Mouse (Mus musculus): Measurements from ENCODE around the gene Fads2. TPM values are rescaled to one million over a fixed set of nuclear protein-coding genes. Genes with fewer than 3 reads are reported as not detected.

Fads2 gene
- total RNA-seq, 2 experiments from 2014 or later: 344 to 595 TPM

GRCm38 (mm10) chr19:10041388-10042148, 60.0 kb downstream of the Fads2 start, which contains the start of gene Fads3:
TSS of gene Fads3 (plus strand) at chr19:10041569.
- peak; percentile 86 for DNase-seq

- DNase-seq: no peak
Observed at GRCm38 (mm10) chr19:10040866-10041387, 60.6 kb downstream of the Fads2 start.

GRCm38 (mm10) chr19:10039615-10040014, 61.9 kb downstream of the Fads2 start:
- no peak for DNase-seq

GRCm38 (mm10) chr19:10038910-10039309, 62.6 kb downstream of the Fads2 start:
- peak; percentile 52 for DNase-seq

GRCm38 (mm10) chr19:10038364-10038763, 63.2 kb downstream of the Fads2 start:
- DNase-seq: no peak

GRCm38 (mm10) chr19:10037534-10037933, 64.0 kb downstream of the Fads2 start:
- no peak for DNase-seq

GRCm38 (mm10) chr19:10034785-10035447, 66.6 kb downstream of the Fads2 start:
- DNase-seq: peak; percentile 93

- DNase-seq: no peak
Observed at GRCm38 (mm10) chr19:10034356-10034755, 67.2 kb downstream of the Fads2 start.

- peak; percentile 76 for DNase-seq
Observed at GRCm38 (mm10) chr19:10033211-10033973, 68.2 kb downstream of the Fads2 start.

- DNase-seq: no peak
Observed at GRCm38 (mm10) chr19:10029746-10030145, 71.8 kb downstream of the Fads2 start.

GRCm38 (mm10) chr19:10025169-10025875, 76.2 kb downstream of the Fads2 start:
- peak; percentile 93 for DNase-seq

GRCm38 (mm10) chr19:10023304-10023758, 78.2 kb downstream of the Fads2 start:
- DNase-seq: peak; percentile 37

- peak; percentile 63 for DNase-seq
Observed at GRCm38 (mm10) chr19:10022414-10023303, 78.9 kb downstream of the Fads2 start.

- DNase-seq: no peak
Observed at GRCm38 (mm10) chr19:10021981-10022380, 79.6 kb downstream of the Fads2 start.

- DNase-seq: no peak
Observed at GRCm38 (mm10) chr19:10019214-10019760, 82.3 kb downstream of the Fads2 start.

- no peak for DNase-seq
Observed at GRCm38 (mm10) chr19:10018527-10018818, 83.1 kb downstream of the Fads2 start.

GRCm38 (mm10) chr19:10017637-10018526, 83.7 kb downstream of the Fads2 start:
- DNase-seq: peak; percentile 96

- DNase-seq: no peak
Observed at GRCm38 (mm10) chr19:10016151-10016550, 85.4 kb downstream of the Fads2 start.

GRCm38 (mm10) chr19:10015442-10015841, 86.1 kb downstream of the Fads2 start:
- DNase-seq: no peak

- no peak for DNase-seq
Observed at GRCm38 (mm10) chr19:10014824-10015223, 86.7 kb downstream of the Fads2 start.

Measured in adrenal gland, postnatal 10 days (tissue).